Mouse (Mus musculus) neural tube, embryonic 15.5 days (tissue): ENCODE results near the gene Wbp1. TPM values are rescaled to one million over a fixed set of nuclear protein-coding genes. Genes with fewer than 3 reads are reported as not detected.
A peak's percentile ranks its signal among the peaks of the same experiment; 100 is the strongest.

Source experiments
- ATAC-seq: fragments of 200-750 bp; cut with Nextera tagmentation; 2 replicates; pipeline ENCODE4 v1.8.0; 2017; ENCODE audit warnings: mild to moderate bottlenecking, moderate TSS enrichment, moderate library complexity; ENCODE audit not compliant: low FRiP score
- H3K27ac ChIP-seq: fragments of 300-500 bp; sonication (generic); replicated peaks from 2 replicates; pipeline ENCODE4 v1.5.1; 2015; ENCODE audit warnings: mild to moderate bottlenecking, inconsistent platforms
- H3K27me3 ChIP-seq: fragments of 300-500 bp; sonication (generic); replicated peaks from 2 replicates; pipeline ENCODE4 v1.6.1; 2015; ENCODE audit warnings: inconsistent platforms
- H3K36me3 ChIP-seq: fragments of 300-500 bp; sonication (generic); 2 replicates; pipeline ENCODE4 v1.6.1; 2015; ENCODE audit warnings: inconsistent platforms
- H3K4me1 ChIP-seq: fragments of 300-500 bp; sonication (generic); 2 replicates; pipeline ENCODE4 v1.6.1; 2015; ENCODE audit warnings: inconsistent platforms
- H3K4me2 ChIP-seq: fragments of 300-500 bp; sonication (generic); 2 replicates; pipeline ENCODE4 v1.6.1; 2015; ENCODE audit warnings: inconsistent platforms, mild to moderate bottlenecking, moderate library complexity
- H3K4me3 ChIP-seq: fragments of 300-500 bp; sonication (generic); replicated peaks from 2 replicates; pipeline ENCODE4 v1.5.1; 2015; ENCODE audit warnings: mild to moderate bottlenecking, inconsistent platforms
- H3K9ac ChIP-seq: fragments of 300-500 bp; sonication (generic); replicated peaks from 2 replicates; pipeline ENCODE4 v1.6.1; 2015; ENCODE audit warnings: mild to moderate bottlenecking, inconsistent platforms
- H3K9me3 ChIP-seq: fragments of 300-500 bp; sonication (generic); replicated peaks from 2 replicates; pipeline ENCODE4 v1.6.1; 2016; ENCODE audit warnings: inconsistent platforms
- WGBS: fragments of 180-500 bp; shearing (Covaris S2); methylation state at CpG from one replicate; pipeline ENCODE4 v1.1.7; 2015; ENCODE audit warnings: mixed read lengths; 5-methylcytosine and 5-hydroxymethylcytosine counted together
- microRNA counts: library from miRNA; unstranded; fragments of <30 nt; microRNA quantifications from one replicate; lab custom pipeline; 2016
- microRNA-seq: library from miRNA; unstranded; fragments of <30 nt; microRNA quantifications from one replicate; pipeline ENCODE4, GENCODE M21; 2017
- polyA plus RNA-seq: library from polyadenylated mRNA; unstranded; fragments of >200 nt; fragmentation: Nextera tagmentation; extraction: Ambion mirVana; gene quantifications from 2 replicates; pipeline ENCODE4 v1.2.1, GENCODE M21; 2015

Gene Wbp1
- polyA plus RNA-seq, 1 experiment from 2014 or later = 155 TPM

GRCm38 (mm10) chr6:83071220-83071619, 50.1 kb downstream of the Wbp1 start:
- no peak overlapping the region for H3K27ac ChIP-seq
- ATAC-seq = peak; percentile 35; the same call in 1 of the 2 replicates
- H3K27me3 ChIP-seq = peaks cover 93% of the 10 kb centered on the region
- H3K9me3 ChIP-seq = no peaks in the 10 kb centered on the region
- H3K9ac ChIP-seq = no peak overlapping the region
- WGBS = under 1% methylated on average over 24 of the region's 24 CpGs
- H3K36me3 ChIP-seq = no peaks in the 10 kb centered on the region
- H3K4me3 ChIP-seq = no peak overlapping the region; the same call in 1 of the 2 replicates
- H3K4me2 ChIP-seq = no peak overlapping the region
- H3K4me1 ChIP-seq = peaks cover 24% of the 10 kb centered on the region

GRCm38 (mm10) chr6:83070311-83071219, 50.8 kb downstream of the Wbp1 start:
- ATAC-seq = peak; percentile 19; the same call in 1 of the 2 replicates
- H3K27ac ChIP-seq = no peak overlapping the region

GRCm38 (mm10) chr6:83070247-83070310, 51.3 kb downstream of the Wbp1 start, which contains the start of gene Tlx2:
Tlx2 (minus strand) TSS chr6:83070293.
- H3K9me3 ChIP-seq = no peaks in the 10 kb centered on the region
- peak within 1 kb of the TSS; percentile 26 for H3K4me3 ChIP-seq
- H3K36me3 ChIP-seq = no peaks in the 10 kb centered on the region
- H3K9ac ChIP-seq = no peak within 1 kb of the TSS
- H3K27ac ChIP-seq = no peak within 1 kb of the TSS
- ATAC-seq = no peak
- H3K27me3 ChIP-seq = peaks cover 93% of the 10 kb centered on the region
- H3K4me2 ChIP-seq = peak within 1 kb of the TSS; percentile 42
- peaks cover 24% of the 10 kb centered on the region for H3K4me1 ChIP-seq
- 2% methylated on average over 10 of the region's 10 CpGs for WGBS

More at GRCm38 (mm10) chr6:83070311-83071219, 50.8 kb downstream of the Wbp1 start:
- H3K4me1 ChIP-seq = peaks cover 24% of the 10 kb centered on the region
- WGBS = 1% methylated on average over 53 of the region's 58 CpGs
- H3K4me2 ChIP-seq = peak overlapping the region; percentile 23
- H3K36me3 ChIP-seq = no peaks in the 10 kb centered on the region
- H3K27me3 ChIP-seq = peaks cover 93% of the 10 kb centered on the region
- no peak overlapping the region for H3K9ac ChIP-seq
- H3K4me3 ChIP-seq = peak overlapping the region; percentile 26
- H3K9me3 ChIP-seq = no peaks in the 10 kb centered on the region

GRCm38 (mm10) chr6:83069488-83070246, 51.7 kb downstream of the Wbp1 start:
- H3K36me3 ChIP-seq = no peaks in the 10 kb centered on the region
- H3K4me3 ChIP-seq = peak overlapping the region; percentile 26
- ATAC-seq = peak; percentile 35; the same call in 1 of the 2 replicates
- H3K27me3 ChIP-seq = peaks cover 93% of the 10 kb centered on the region
- peak overlapping the region; percentile 23 for H3K4me2 ChIP-seq
- WGBS = under 1% methylated on average over 68 of the region's 69 CpGs
- peaks cover 24% of the 10 kb centered on the region for H3K4me1 ChIP-seq
- H3K27ac ChIP-seq = no peak overlapping the region
- H3K9ac ChIP-seq = no peak overlapping the region
- no peaks in the 10 kb centered on the region for H3K9me3 ChIP-seq

MicroRNA genes within 50 kb of the gene (microRNA counts, 519-probe panel; counts per million panel counts)
- 1,400 counts per million, percentile 12 among the panel's probes with 10 or more counts for microRNA mmu-miR-3470a+mmu-miR-3470b (lab: Ali Mortazavi, UCI)

Small RNA genes lying within 50 kb of the gene (microRNA-seq; reads per million reads assigned to microRNA genes)
- gene Mir3470a = not detected

Other genes with a start within 250 kb of the Wbp1 start
- gene Sema4f, start 181.8 kb downstream of the Wbp1 start, polyA plus RNA-seq = 24.3 and 26.1 TPM in 2 replicates
- 0.20 TPM in 1 of 2 replicates, not detected in the other for gene M1ap, start 174.7 kb downstream of the Wbp1 start, polyA plus RNA-seq
- 2.4 and 6.8 TPM in 2 replicates for gene Dok1, start 88.1 kb downstream of the Wbp1 start, polyA plus RNA-seq
- 7.6 and 8.6 TPM in 2 replicates for gene Loxl3, start 87.4 kb downstream of the Wbp1 start, polyA plus RNA-seq
- gene Aup1, start 67.0 kb downstream of the Wbp1 start, polyA plus RNA-seq = 182 and 185 TPM in 2 replicates
- 80.8 and 83.1 TPM in 2 replicates for gene Htra2, start 66.3 kb downstream of the Wbp1 start, polyA plus RNA-seq
- 0.45 and 1.7 TPM in 2 replicates for gene Dqx1, start 63.7 kb downstream of the Wbp1 start, polyA plus RNA-seq
- 2.6 and 4.7 TPM in 2 replicates for gene Tlx2, start 51.3 kb downstream of the Wbp1 start, polyA plus RNA-seq
- 45.4 and 50.8 TPM in 2 replicates for gene Pcgf1, start 43.7 kb downstream of the Wbp1 start, polyA plus RNA-seq
- 0.24 and 0.32 TPM in 2 replicates for gene Lbx2, start 35.2 kb downstream of the Wbp1 start, polyA plus RNA-seq
- 7.0 and 7.7 TPM in 2 replicates for gene Ccdc142, start 20.0 kb downstream of the Wbp1 start, polyA plus RNA-seq
- 4.8 and 7.6 TPM in 2 replicates for gene Gm42688, start 19.9 kb downstream of the Wbp1 start, polyA plus RNA-seq
- 121 and 123 TPM in 2 replicates for gene Mrpl53, start 12.5 kb downstream of the Wbp1 start, polyA plus RNA-seq
- gene Mogs, start 6.1 kb downstream of the Wbp1 start, polyA plus RNA-seq = 26.1 and 31.3 TPM in 2 replicates
- gene Ino80b, start 3.9 kb upstream of the Wbp1 start, polyA plus RNA-seq = 12.0 and 12.3 TPM in 2 replicates
- gene Rtkn, start 13.9 kb upstream of the Wbp1 start, polyA plus RNA-seq = 17.1 and 23.7 TPM in 2 replicates
- 14.7 and 18.6 TPM in 2 replicates for gene Wdr54, start 34.8 kb upstream of the Wbp1 start, polyA plus RNA-seq
- gene 1700003E16Rik, start 34.8 kb upstream of the Wbp1 start, polyA plus RNA-seq = 7.9 and 8.2 TPM in 2 replicates
- 149 and 153 TPM in 2 replicates for gene Dctn1, start 44.4 kb upstream of the Wbp1 start, polyA plus RNA-seq
- 0.27 and 0.57 TPM in 2 replicates for gene Slc4a5, start 98.3 kb upstream of the Wbp1 start, polyA plus RNA-seq
- 30.9 and 34.7 TPM in 2 replicates for gene Mthfd2, start 204.3 kb upstream of the Wbp1 start, polyA plus RNA-seq
- 20.2 and 31.3 TPM in 2 replicates for gene Mob1a, start 204.5 kb upstream of the Wbp1 start, polyA plus RNA-seq
- 60.1 and 73.0 TPM in 2 replicates for gene Bola3, start 227.6 kb upstream of the Wbp1 start, polyA plus RNA-seq